Mouse (Mus musculus) stomach, embryonic 14.5 days (tissue): ENCODE measurements around the gene Hectd2. TPM values are rescaled to one million over a fixed set of nuclear protein-coding genes. Genes with fewer than 3 reads are reported as not detected.

ENCODE experiments used
- ATAC-seq: fragments of 200-750 bp; cut with Nextera tagmentation; 2 replicates; pipeline ENCODE4 v1.8.0; 2017; ENCODE audit warnings: low read depth, moderate TSS enrichment; ENCODE audit not compliant: insufficient number of reproducible peaks, insufficient read depth, low FRiP score
- H3K27ac ChIP-seq: fragments of 300-500 bp; sonication (generic); 2 replicates; pipeline ENCODE4 v1.5.1; 2014; ENCODE audit warnings: mild to moderate bottlenecking, low read length, moderate library complexity, mixed read lengths
- H3K27me3 ChIP-seq: fragments of 300-500 bp; sonication (generic); 2 replicates; pipeline ENCODE4 v1.6.1; 2014; ENCODE audit warnings: low read length, control low read depth, mixed read lengths; ENCODE audit not compliant: control insufficient read depth, insufficient read depth
- H3K36me3 ChIP-seq: fragments of 300-500 bp; sonication (generic); 2 replicates; pipeline ENCODE4 v1.6.1; 2014; ENCODE audit warnings: mild to moderate bottlenecking, control low read depth, low read length, moderate library complexity, mixed read lengths; ENCODE audit not compliant: control insufficient read depth, insufficient read depth
- H3K4me1 ChIP-seq: fragments of 300-500 bp; sonication (generic); 2 replicates; pipeline ENCODE4 v1.6.1; 2014; ENCODE audit warnings: low read length, control low read depth, mixed read lengths; ENCODE audit not compliant: control insufficient read depth, insufficient read depth
- H3K4me2 ChIP-seq: fragments of 300-500 bp; sonication (generic); replicated peaks from 2 replicates; pipeline ENCODE4 v1.6.1; 2014; ENCODE audit warnings: low read depth, low read length, control low read depth
- H3K4me3 ChIP-seq: fragments of 300-500 bp; sonication (generic); 2 replicates; pipeline ENCODE4 v1.5.1; 2014; ENCODE audit warnings: low read depth, low read length, control low read depth
- H3K9ac ChIP-seq: fragments of 300-500 bp; sonication (generic); replicated peaks from 2 replicates; pipeline ENCODE4 v1.6.1; 2014; ENCODE audit warnings: low read depth, mild to moderate bottlenecking, control low read depth, low read length, moderate library complexity, mixed read lengths
- H3K9me3 ChIP-seq: fragments of 300-500 bp; sonication (generic); 2 replicates; pipeline ENCODE4 v1.6.1; 2016; ENCODE audit warnings: low read depth, low read length, control low read depth; ENCODE audit not compliant: control insufficient read depth
- WGBS: fragments of 180-500 bp; shearing (Covaris S2); extraction: QIAGEN DNeasy Blood & Tissue Kit; methylation state at CpG from one replicate; pipeline ENCODE4 v1.1.7; 2014; 5-methylcytosine and 5-hydroxymethylcytosine counted together
- polyA plus RNA-seq: library from polyadenylated mRNA; unstranded; fragments of >200 nt; fragmentation: Nextera tagmentation; extraction: Ambion mirVana; gene quantifications from 2 replicates; pipeline ENCODE4 v1.2.1, GENCODE M21; 2014

The Hectd2 gene
- polyA plus RNA-seq, 1 experiment from 2014 or later, result 7.0 TPM

GRCm38 (mm10) chr19:36665641-36666040 is 111.2 kb downstream of the Hectd2 start:
- no peak overlapping the region for H3K4me3 ChIP-seq
- H3K27me3 ChIP-seq, result no peaks in the 10 kb centered on the region
- H3K4me1 ChIP-seq, result no peaks in the 10 kb centered on the region
- H3K9ac ChIP-seq, result no peak overlapping the region
- no peaks in the 10 kb centered on the region for H3K9me3 ChIP-seq
- no peak overlapping the region for H3K27ac ChIP-seq
- WGBS, result 45% methylated on average over 5 of the region's 5 CpGs
- no peak for ATAC-seq
- no peak overlapping the region for H3K4me2 ChIP-seq
- H3K36me3 ChIP-seq, result no peaks in the 10 kb centered on the region

GRCm38 (mm10) chr19:36666471-36666870 is 112.0 kb downstream of the Hectd2 start:
- Histone ChIP-seq H3K4me1 (no peaks in the 10 kb centered on the region), H3K36me3 (no peaks in the 10 kb centered on the region), H3K27ac (no peak overlapping the region), H3K9me3 (no peaks in the 10 kb centered on the region), H3K9ac (no peak overlapping the region), H3K4me2 (no peak overlapping the region), H3K27me3 (no peaks in the 10 kb centered on the region), H3K4me3 (no peak overlapping the region)
- 91% methylated on average over 5 of the region's 5 CpGs for WGBS
- no peak for ATAC-seq

GRCm38 (mm10) chr19:36667368-36667767 is 112.9 kb downstream of the Hectd2 start:
- ATAC-seq, result no peak
- Histone ChIP-seq H3K9ac (no peak overlapping the region), H3K4me1 (no peaks in the 10 kb centered on the region)

DNA sequence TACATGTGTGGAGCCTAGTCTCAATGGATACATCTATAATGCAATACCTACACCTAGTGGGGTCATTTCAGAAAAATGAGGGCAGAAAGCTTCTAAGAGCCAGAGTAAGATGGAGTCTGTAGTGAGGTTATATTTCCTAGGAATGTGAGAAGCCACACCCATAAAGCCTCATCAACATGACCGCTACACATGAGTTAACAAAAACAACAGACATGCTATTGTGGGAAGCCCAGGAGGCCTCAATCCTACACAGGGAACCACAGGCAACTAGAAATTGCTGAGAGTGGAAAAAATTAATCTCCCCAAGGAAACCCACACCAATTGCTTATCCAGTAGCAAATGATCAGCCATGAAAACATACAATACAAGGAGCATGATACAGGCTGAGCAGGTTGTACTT is 113.7 kb downstream of the Hectd2 start:
- Histone ChIP-seq H3K36me3 (no peaks in the 10 kb centered on the region), H3K9me3 (no peaks in the 10 kb centered on the region), H3K9ac (no peak overlapping the region), H3K27ac (no peak overlapping the region), H3K4me2 (no peak overlapping the region), H3K27me3 (no peaks in the 10 kb centered on the region), H3K4me1 (no peaks in the 10 kb centered on the region), H3K4me3 (no peak overlapping the region)
- no peak for ATAC-seq
- WGBS, result 84% methylated on average over 1 of the region's 1 CpGs

More at GRCm38 (mm10) chr19:36667368-36667767, 112.9 kb downstream of the Hectd2 start:
- H3K27me3 ChIP-seq, result no peaks in the 10 kb centered on the region
- H3K4me2 ChIP-seq, result no peak overlapping the region
- no peak overlapping the region for H3K4me3 ChIP-seq
- no peaks in the 10 kb centered on the region for H3K36me3 ChIP-seq
- H3K27ac ChIP-seq, result no peak overlapping the region
- WGBS, result 90% methylated on average over 6 of the region's 6 CpGs
- no peaks in the 10 kb centered on the region for H3K9me3 ChIP-seq

DNA sequence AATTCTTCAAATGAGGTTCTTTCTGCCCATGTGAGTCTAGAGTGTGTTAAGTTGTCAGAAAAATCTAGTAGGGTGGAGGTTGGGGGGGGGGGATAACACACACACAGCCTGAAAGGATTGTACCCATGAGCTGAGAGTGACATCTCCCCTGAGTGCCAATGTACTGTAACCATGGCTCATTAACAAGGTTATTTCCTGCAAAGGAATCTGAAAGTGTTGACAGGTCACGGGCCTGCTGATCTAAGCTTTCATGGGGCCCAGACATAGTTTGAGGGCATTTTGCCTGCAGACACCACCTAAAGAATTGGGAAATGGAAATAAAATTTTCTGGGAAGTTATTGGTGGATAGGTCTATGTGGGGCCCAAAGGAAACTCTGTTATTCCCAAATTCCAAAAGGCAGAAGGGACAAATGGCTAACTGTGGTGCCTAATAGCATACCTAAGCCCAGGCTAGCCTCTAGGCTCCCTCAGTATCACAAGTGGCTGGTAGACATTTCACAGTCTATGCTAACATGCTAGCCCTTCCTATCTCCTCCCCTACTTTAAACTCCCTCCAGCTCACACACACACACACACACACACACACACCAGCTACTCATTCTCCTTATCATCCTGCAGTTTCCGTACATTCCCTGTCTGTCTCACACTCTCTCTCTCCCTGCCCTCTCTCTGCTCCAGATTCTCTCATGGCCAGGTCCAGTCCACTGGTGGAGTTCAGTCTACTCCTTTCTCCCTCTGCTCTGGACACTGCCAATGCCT is 114.6 kb downstream of the Hectd2 start:
- H3K27ac ChIP-seq, result no peak overlapping the region
- no peak overlapping the region for H3K9ac ChIP-seq
- no peaks in the 10 kb centered on the region for H3K9me3 ChIP-seq
- no peak overlapping the region for H3K4me3 ChIP-seq
- no peak for ATAC-seq
- no peaks in the 10 kb centered on the region for H3K36me3 ChIP-seq
- H3K4me2 ChIP-seq, result no peak overlapping the region
- no peaks in the 10 kb centered on the region for H3K27me3 ChIP-seq
- H3K4me1 ChIP-seq, result no peaks in the 10 kb centered on the region
- 82% methylated on average over 2 of the region's 2 CpGs for WGBS

- H3K9me3 ChIP-seq, result no peaks in the 10 kb centered on the region
- no peak overlapping the region for H3K27ac ChIP-seq
- H3K4me2 ChIP-seq, result no peak overlapping the region
- no peak overlapping the region for H3K4me3 ChIP-seq
- WGBS, result 50% methylated on average over 5 of the region's 5 CpGs
- H3K36me3 ChIP-seq, result no peaks in the 10 kb centered on the region
- no peaks in the 10 kb centered on the region for H3K4me1 ChIP-seq
- H3K9ac ChIP-seq, result no peak overlapping the region
- no peaks in the 10 kb centered on the region for H3K27me3 ChIP-seq
- no peak for ATAC-seq
These were observed 115.4 kb downstream of the Hectd2 start for GRCm38 (mm10) chr19:36669720-36670451.

Other genes with a start within 250 kb of the Hectd2 start
- 10.2 and 13.0 TPM in 2 replicates for gene Pcgf5, start 206.3 kb upstream of the Hectd2 start, polyA plus RNA-seq
- 21.9 and 29.8 TPM in 2 replicates for gene Ppp1r3c, start 182.0 kb downstream of the Hectd2 start, polyA plus RNA-seq